Comparison of ENCODE assay signal across 22 mouse cellular contexts in genomic region chr6:121262496-121262895, GRCm38 (mm10). TPM values are rescaled to one million over a fixed set of nuclear protein-coding genes. Genes with fewer than 3 reads are reported as not detected.
DNase-seq lines count a peak whose midpoint lies in the region.
"Had no signal": no experiment of that assay in that cellular context is flagged by ENCODE, and none has a peak within 500 bp of the region (broad histone marks: within the 10 kb centered on the region; RNA-seq: fewer than 3 reads in every experiment).

No protein-coding gene starts in this region.

- peak; percentile 59 to 89 for DNase-seq in adrenal gland, adult (ENCODE audit: inconsistent age in 2 of 2, low spot score in 1 of 2)
- no peak for DNase-seq in adrenal gland, postnatal 25 days
- DNase-seq in adrenal gland, adult 2 months, result peak; percentile 64
- DNase-seq in adrenal gland, postnatal 10 days, result no peak
- peak; percentile 42 for DNase-seq in adrenal gland, adult 8-10 months
- no peak for DNase-seq in adrenal gland, postnatal 4 days (ENCODE audit: low spot score in 2 of 2)
- peak; percentile 38 to 46 for DNase-seq in adrenal gland, postnatal 36 days
- DNase-seq in adrenal gland, postnatal 14 days, result no peak
- DNase-seq: B cell, adult 2 months; cerebellum, adult 11 months; cerebellum, adult 11-12 months; cerebellum, adult 18-20 months; cerebellum, adult 2 months; cerebellum, adult 8-10 months; cerebellum, adult 9-10 months; cerebellum, adult 9-11 months; cerebellum, postnatal 10 days; cerebellum, postnatal 14 days; cerebellum, postnatal 25 days had no signal

RNA-seq across cellular contexts. Expression of gene Usp18, which starts 16.8 kb away (rescaled TPM):
- total RNA-seq in adrenal gland, postnatal 25 days (2021), result 1.4 and 2.2 TPM in 2 replicates
- total RNA-seq in adrenal gland, adult 2 months (2021), result 1 to 10 TPM; 2.7 TPM
- 7.6 and 9.6 TPM in 2 replicates for polyA plus RNA-seq in adrenal gland, adult 2 months (2012; rRNA removed)
- 1 to 10 TPM; 1.4 to 1.9 TPM for total RNA-seq in adrenal gland, postnatal 10 days (2021)
- 1 to 10 TPM; 2.1 to 4.1 (median 3.3) TPM for total RNA-seq in adrenal gland, adult 8-10 months (2022)
- 1 to 10 TPM in 1 of 2 experiments, under 1 TPM in 1; 0.98 to 2.3 TPM for total RNA-seq in adrenal gland, postnatal 4 days (2021)
- 1 to 10 TPM; 3.5 to 4.2 TPM for total RNA-seq in adrenal gland, postnatal 36 days (2021)
- total RNA-seq in adrenal gland, postnatal 14 days (2021), result 1.2 and 1.9 TPM in 2 replicates

RNA-seq across cellular contexts. Expression of gene Slc6a13, which starts 37.5 kb away (rescaled TPM):
- total RNA-seq in adrenal gland, postnatal 25 days (2021), result 1.4 and 2.3 TPM in 2 replicates
- 1 to 10 TPM; 1.1 to 2.5 TPM for total RNA-seq in adrenal gland, adult 2 months (2021)
- polyA plus RNA-seq in adrenal gland, adult 2 months (2012; rRNA removed), result 1.6 and 1.9 TPM in 2 replicates
- 10 to 100 TPM; 11.4 to 27.6 TPM for total RNA-seq in adrenal gland, postnatal 10 days (2021)
- 1 to 10 TPM in 3 of 4 experiments, under 1 TPM in 1; 0.63 to 9.7 (median 3.0) TPM for total RNA-seq in adrenal gland, adult 8-10 months (2022)
- 10 to 100 TPM in 1 of 2 experiments, 1 to 10 TPM in 1; 4.5 to 15.2 TPM for total RNA-seq in adrenal gland, postnatal 4 days (2021)
- 1 to 10 TPM in 1 of 2 experiments, under 1 TPM in 1; 0.59 to 1.8 TPM for total RNA-seq in adrenal gland, postnatal 36 days (2021)
- total RNA-seq in adrenal gland, postnatal 14 days (2021), result 3.2 and 17.9 TPM in 2 replicates
- polyA plus RNA-seq: C2C12, Patski had no signal

RNA-seq across cellular contexts. Expression of gene Tuba8, which starts 52.0 kb away (rescaled TPM):
- 5.3 and 8.0 TPM in 2 replicates for total RNA-seq in adrenal gland, postnatal 25 days (2021)
- total RNA-seq in adrenal gland, adult 2 months (2021), result 10 to 100 TPM; 13.3 to 16.5 TPM
- polyA plus RNA-seq in adrenal gland, adult 2 months (2012; rRNA removed), result 2.0 and 2.3 TPM in 2 replicates
- 10 to 100 TPM; 11.3 to 19.1 TPM for total RNA-seq in adrenal gland, postnatal 10 days (2021)
- 1 to 10 TPM; 1.8 to 7.9 (median 4.5) TPM for total RNA-seq in adrenal gland, adult 8-10 months (2022)
- 1 to 10 TPM; 1.8 to 2.6 TPM for total RNA-seq in adrenal gland, postnatal 4 days (2021)
- 1 to 10 TPM; 8.2 to 9.8 TPM for total RNA-seq in adrenal gland, postnatal 36 days (2021)
- total RNA-seq in adrenal gland, postnatal 14 days (2021), result 15.9 and 17.5 TPM in 2 replicates
- total RNA-seq: CH12.LX had no signal

Comparison
In these comparisons a context has a peak if more than half of its experiments do, and no peak if none do; other contexts are left out.
1. DNase-seq: peak in adrenal gland, adult (2 of 2), adrenal gland, adult 2 months (single experiment), adrenal gland, adult 8-10 months (single experiment) and adrenal gland, postnatal 36 days (2 of 2); none in adrenal gland, postnatal 25 days (single experiment), adrenal gland, postnatal 10 days (single experiment), adrenal gland, postnatal 4 days (0 of 2) and adrenal gland, postnatal 14 days (single experiment).